Mouse (Mus musculus) intestine, embryonic 14.5 days (tissue): ENCODE data around the gene Mettl21c. TPM values are rescaled to one million over a fixed set of nuclear protein-coding genes. Genes with fewer than 3 reads are reported as not detected.

Experiments
- ATAC-seq: fragments of 200-750 bp; cut with Nextera tagmentation; replicated peaks from 2 replicates; pipeline ENCODE4 v1.8.0; 2017; ENCODE audit warnings: low read depth, moderate number of reproducible peaks, moderate TSS enrichment, moderate library complexity; ENCODE audit not compliant: low FRiP score, low TSS enrichment
- DNase-seq: peaks from one replicate; pipeline ENCODE4 v3.0.0-alpha.2; 2018; ENCODE audit warnings: low spot score
- H3K27ac ChIP-seq: fragments of 300-500 bp; sonication (generic); 2 replicates; pipeline ENCODE4 v1.5.1; 2014; ENCODE audit warnings: low read depth, mild to moderate bottlenecking, control low read depth
- H3K27me3 ChIP-seq: fragments of 300-500 bp; sonication (generic); replicated peaks from 2 replicates; pipeline ENCODE4 v1.6.1; 2014; ENCODE audit warnings: low read length, control low read depth; ENCODE audit not compliant: control insufficient read depth, insufficient read depth
- H3K36me3 ChIP-seq: fragments of 300-500 bp; sonication (generic); 2 replicates; pipeline ENCODE4 v1.6.1; 2014; ENCODE audit warnings: low read length, control low read depth; ENCODE audit not compliant: control insufficient read depth, insufficient read depth
- H3K4me1 ChIP-seq: fragments of 300-500 bp; sonication (generic); replicated peaks from 2 replicates; pipeline ENCODE4 v1.6.1; 2014; ENCODE audit warnings: low read length, control low read depth, mixed read lengths; ENCODE audit not compliant: control insufficient read depth, insufficient read depth
- H3K4me2 ChIP-seq: fragments of 300-500 bp; sonication (generic); 2 replicates; pipeline ENCODE4 v1.6.1; 2014; ENCODE audit warnings: low read length
- H3K4me3 ChIP-seq: fragments of 300-500 bp; sonication (generic); 2 replicates; pipeline ENCODE4 v1.5.1; 2014; ENCODE audit warnings: low read depth, low read length, control low read depth, mixed read lengths
- H3K9ac ChIP-seq: fragments of 300-500 bp; sonication (generic); 2 replicates; pipeline ENCODE4 v1.6.1; 2014; ENCODE audit warnings: mild to moderate bottlenecking, low read length
- H3K9me3 ChIP-seq: fragments of 300-500 bp; sonication (generic); 2 replicates; pipeline ENCODE4 v1.6.1; 2016; ENCODE audit warnings: low read length, control low read depth; ENCODE audit not compliant: control insufficient read depth
- WGBS: fragments of 180-500 bp; shearing (Covaris S2); extraction: QIAGEN DNeasy Blood & Tissue Kit; methylation state at CpG from one replicate; pipeline ENCODE4 v1.1.7; 2014; 5-methylcytosine and 5-hydroxymethylcytosine counted together
- polyA plus RNA-seq: library from polyadenylated mRNA; unstranded; fragments of >200 nt; fragmentation: Nextera tagmentation; extraction: Ambion mirVana; gene quantifications from 2 replicates; pipeline ENCODE4 v1.2.1, GENCODE M21; 2014

Mettl21c gene
- polyA plus RNA-seq, 1 experiment from 2014 or later: 0.80 TPM

- DNase-seq (no peak), ATAC-seq (no peak)
- H3K27ac ChIP-seq: no peak overlapping the region
- H3K27me3 ChIP-seq: no peaks in the 10 kb centered on the region
- H3K4me3 ChIP-seq: no peak overlapping the region
- H3K36me3 ChIP-seq: no peaks in the 10 kb centered on the region
- no peaks in the 10 kb centered on the region for H3K4me1 ChIP-seq
- H3K4me2 ChIP-seq: no peak overlapping the region
- H3K9me3 ChIP-seq: no peaks in the 10 kb centered on the region
- WGBS: 86% methylated on average over 5 of the region's 5 CpGs
- H3K9ac ChIP-seq: no peak overlapping the region
These were observed 13.1 kb upstream of the Mettl21c start for GRCm38 (mm10) chr1:44032948-44033347.

GRCm38 (mm10) chr1:44032213-44032612 lies 12.4 kb upstream of the Mettl21c start:
- no peak overlapping the region for H3K4me3 ChIP-seq
- ATAC-seq (no peak), DNase-seq (no peak)
- H3K27me3 ChIP-seq: no peaks in the 10 kb centered on the region
- 66% methylated on average over 2 of the region's 2 CpGs for WGBS
- H3K9ac ChIP-seq: no peak overlapping the region
- no peaks in the 10 kb centered on the region for H3K36me3 ChIP-seq
- H3K9me3 ChIP-seq: no peaks in the 10 kb centered on the region
- H3K4me2 ChIP-seq: no peak overlapping the region
- no peak overlapping the region for H3K27ac ChIP-seq
- no peaks in the 10 kb centered on the region for H3K4me1 ChIP-seq

GRCm38 (mm10) chr1:44027651-44028050 lies 7.8 kb upstream of the Mettl21c start:
- Histone ChIP-seq H3K4me2 (no peak overlapping the region), H3K9me3 (no peaks in the 10 kb centered on the region), H3K27me3 (no peaks in the 10 kb centered on the region), H3K36me3 (no peaks in the 10 kb centered on the region), H3K9ac (no peak overlapping the region), H3K4me1 (no peaks in the 10 kb centered on the region), H3K27ac (no peak overlapping the region), H3K4me3 (no peak overlapping the region)
- WGBS: 97% methylated on average over 1 of the region's 1 CpGs
- ATAC-seq (no peak), DNase-seq (no peak)

- Histone ChIP-seq H3K27me3 (no peaks in the 10 kb centered on the region), H3K27ac (no peak overlapping the region), H3K9ac (no peak overlapping the region), H3K36me3 (no peaks in the 10 kb centered on the region), H3K4me3 (no peak overlapping the region), H3K4me2 (no peak overlapping the region), H3K4me1 (no peaks in the 10 kb centered on the region), H3K9me3 (no peaks in the 10 kb centered on the region)
- 88% methylated on average over 1 of the region's 1 CpGs for WGBS
- DNase-seq: no peak
- no peak for ATAC-seq
These were observed 2.8 kb upstream of the Mettl21c start for GRCm38 (mm10) chr1:44022656-44023055.

- Histone ChIP-seq H3K27ac (no peak overlapping the region), H3K9me3 (no peaks in the 10 kb centered on the region), H3K4me3 (no peak overlapping the region), H3K9ac (no peak overlapping the region), H3K27me3 (no peaks in the 10 kb centered on the region), H3K4me2 (no peak overlapping the region), H3K4me1 (no peaks in the 10 kb centered on the region), H3K36me3 (no peaks in the 10 kb centered on the region)
- WGBS: 93% methylated on average over 2 of the region's 2 CpGs
- no peak for ATAC-seq
- DNase-seq: no peak
These were observed 4.3 kb downstream of the Mettl21c start for GRCm38 (mm10) chr1:44015556-44015955.

- Histone ChIP-seq H3K27ac (no peak overlapping the region), H3K4me3 (no peak overlapping the region), H3K36me3 (peaks cover 56% of the 10 kb centered on the region), H3K4me1 (no peaks in the 10 kb centered on the region), H3K27me3 (no peaks in the 10 kb centered on the region), H3K9ac (no peak overlapping the region), H3K9me3 (no peaks in the 10 kb centered on the region), H3K4me2 (no peak overlapping the region)
- ATAC-seq: no peak
- no peak for DNase-seq
- 97% methylated on average over 2 of the region's 2 CpGs for WGBS
These were observed 15.3 kb downstream of the Mettl21c start for GRCm38 (mm10) chr1:44004513-44004912.

GRCm38 (mm10) chr1:43996914-43997589 lies 22.8 kb downstream of the Mettl21c start:
- Histone ChIP-seq H3K9ac (no peak overlapping the region), H3K36me3 (peaks cover 78% of the 10 kb centered on the region), H3K4me2 (no peak overlapping the region), H3K9me3 (peaks cover 5% of the 10 kb centered on the region; the same call in 1 of the 2 replicates), H3K27me3 (no peaks in the 10 kb centered on the region), H3K4me3 (no peak overlapping the region), H3K27ac (no peak overlapping the region), H3K4me1 (no peaks in the 10 kb centered on the region)
- DNase-seq: no peak
- ATAC-seq: no peak
- WGBS: 93% methylated on average over 4 of the region's 4 CpGs

GRCm38 (mm10) chr1:43971089-43971488 lies 48.7 kb downstream of the Mettl21c start:
- H3K4me1 ChIP-seq: no peaks in the 10 kb centered on the region
- peaks cover 73% of the 10 kb centered on the region for H3K36me3 ChIP-seq
- H3K27ac ChIP-seq: no peak overlapping the region
- no peaks in the 10 kb centered on the region for H3K27me3 ChIP-seq
- H3K4me2 ChIP-seq: no peak overlapping the region
- H3K9me3 ChIP-seq: no peaks in the 10 kb centered on the region
- WGBS: 61% methylated on average over 3 of the region's 3 CpGs
- no peak overlapping the region for H3K4me3 ChIP-seq
- DNase-seq: no peak
- no peak for ATAC-seq
- no peak overlapping the region for H3K9ac ChIP-seq

- 91% methylated on average over 3 of the region's 3 CpGs for WGBS
- no peak for ATAC-seq
- Histone ChIP-seq H3K4me1 (no peaks in the 10 kb centered on the region), H3K27ac (no peak overlapping the region), H3K36me3 (peaks cover 67% of the 10 kb centered on the region), H3K27me3 (no peaks in the 10 kb centered on the region), H3K9me3 (no peaks in the 10 kb centered on the region), H3K4me3 (no peak overlapping the region), H3K9ac (no peak overlapping the region), H3K4me2 (no peak overlapping the region)
- DNase-seq: no peak
These were observed 50.5 kb downstream of the Mettl21c start for GRCm38 (mm10) chr1:43969361-43969760.
